Comparison of ENCODE assay signal across 8 mouse cellular contexts in the genomic region with DNA sequence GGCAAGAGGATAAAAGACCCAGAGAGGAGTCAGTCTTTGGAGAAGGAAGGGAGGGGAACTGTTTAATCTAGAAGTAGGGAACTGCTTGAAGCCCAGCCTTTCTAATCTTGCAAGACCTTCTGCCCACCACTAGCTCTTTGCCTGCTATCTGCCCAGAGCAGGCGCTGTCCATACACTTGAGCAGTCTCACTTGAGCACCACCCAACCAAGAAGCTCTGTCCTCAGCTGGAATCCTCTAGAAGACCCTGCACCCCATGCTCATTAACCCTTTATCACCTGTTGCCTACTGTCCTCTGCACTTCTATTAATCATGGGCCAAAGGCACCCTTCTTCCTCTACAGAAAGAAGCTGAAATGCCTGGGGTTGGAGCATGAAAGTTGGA. TPM values are rescaled to one million over a fixed set of nuclear protein-coding genes. Genes with fewer than 3 reads are reported as not detected.
A peak's percentile ranks its signal among the peaks of the same experiment; 100 is the strongest.
DNase-seq lines count a peak whose midpoint lies in the region; ATAC-seq and TF ChIP-seq lines count a peak whose summit lies in the region.

No protein-coding gene starts in this region.

- no peak for TF ChIP-seq CTCF in kidney, postnatal 0 days (IDR thresholded peaks at IDR 0.05; ENCODE audit: low read depth)

- DNase-seq in kidney, postnatal 0 days (ENCODE audit: low spot score), result no peak
- DNase-seq in kidney, adult 18-20 months, result no peak
- DNase-seq in Muller cell, postnatal 12 days (ENCODE audit: inconsistent ontology term), result no peak
- DNase-seq in layer of hippocampus, postnatal 36 days, result no peak
- DNase-seq in MN1 (ENCODE audit: low spot score), result no peak

- no peak overlapping the region for H3K27ac ChIP-seq in kidney, postnatal 0 days
- H3K27ac ChIP-seq in embryonic facial prominence, embryonic 12.5 days, result no peak overlapping the region
- no peak overlapping the region for H3K27ac ChIP-seq in intestine, embryonic 15.5 days
- H3K27ac ChIP-seq in neural tube, embryonic 12.5 days, result no peak overlapping the region

- H3K4me3 ChIP-seq in kidney, postnatal 0 days (replicated peaks; ENCODE audit: low read depth, low read length), result no peak overlapping the region; the same call in 1 of the 2 replicates
- peak overlapping the region; percentile 43 for H3K4me3 ChIP-seq in embryonic facial prominence, embryonic 12.5 days
- H3K4me3 ChIP-seq in intestine, embryonic 15.5 days (replicated peaks), result peak overlapping the region; percentile 40
- H3K4me3 ChIP-seq in neural tube, embryonic 12.5 days, result peak overlapping the region; percentile 46

- H3K36me3 ChIP-seq in kidney, postnatal 0 days (ENCODE audit: insufficient read depth, low read length), result no peaks in the 10 kb centered on the region
- H3K36me3 ChIP-seq in embryonic facial prominence, embryonic 12.5 days, result no peaks in the 10 kb centered on the region
- H3K36me3 ChIP-seq in intestine, embryonic 15.5 days, result no peaks in the 10 kb centered on the region
- no peaks in the 10 kb centered on the region for H3K36me3 ChIP-seq in neural tube, embryonic 12.5 days

- WGBS in kidney, postnatal 0 days, result 45% methylated on average over 1 of the region's 1 CpGs
- 53% methylated on average over 1 of the region's 1 CpGs for WGBS in embryonic facial prominence, embryonic 12.5 days
- 38% methylated on average over 1 of the region's 1 CpGs for WGBS in intestine, embryonic 15.5 days
- WGBS in neural tube, embryonic 12.5 days, result 61% methylated on average over 1 of the region's 1 CpGs

- peak; percentile 5; the same call in 1 of the 2 replicates for ATAC-seq in kidney, postnatal 0 days (replicated peaks; ENCODE audit: low FRiP score, low read depth)
- ATAC-seq in embryonic facial prominence, embryonic 12.5 days (ENCODE audit: insufficient number of reproducible peaks, insufficient read depth, low FRiP score, low TSS enrichment), result peak; percentile 19; the same call in 1 of the 2 replicates
- peak; percentile 71 for ATAC-seq in intestine, embryonic 15.5 days
- ATAC-seq in neural tube, embryonic 12.5 days (ENCODE audit: low FRiP score, low read depth), result peak; percentile 26

- no peaks in the 10 kb centered on the region for H3K9me3 ChIP-seq in kidney, postnatal 0 days (replicated peaks; ENCODE audit: low read length)
- no peaks in the 10 kb centered on the region for H3K9me3 ChIP-seq in embryonic facial prominence, embryonic 12.5 days
- H3K9me3 ChIP-seq in intestine, embryonic 15.5 days, result no peaks in the 10 kb centered on the region
- H3K9me3 ChIP-seq in neural tube, embryonic 12.5 days, result no peaks in the 10 kb centered on the region

- no peak overlapping the region for H3K9ac ChIP-seq in kidney, postnatal 0 days (ENCODE audit: low read depth, low read length)
- no peak overlapping the region for H3K9ac ChIP-seq in embryonic facial prominence, embryonic 12.5 days
- 0 out of 2 replicates have a peak overlapping the region, but pooled peaks have one; percentile 21 for H3K9ac ChIP-seq in intestine, embryonic 15.5 days
- peak overlapping the region; percentile 60; the same call in 1 of the 2 replicates for H3K9ac ChIP-seq in neural tube, embryonic 12.5 days

- no peaks in the 10 kb centered on the region for H3K27me3 ChIP-seq in kidney, postnatal 0 days (ENCODE audit: insufficient read depth, low read length)
- H3K27me3 ChIP-seq in embryonic facial prominence, embryonic 12.5 days, result peaks cover 4% of the 10 kb centered on the region; the same call in 1 of the 2 replicates
- no peaks in the 10 kb centered on the region for H3K27me3 ChIP-seq in intestine, embryonic 15.5 days (replicated peaks)
- no peaks in the 10 kb centered on the region for H3K27me3 ChIP-seq in neural tube, embryonic 12.5 days (replicated peaks)

- peaks cover 6% of the 10 kb centered on the region; the same call in 1 of the 2 replicates for H3K4me1 ChIP-seq in kidney, postnatal 0 days (replicated peaks; ENCODE audit: insufficient read depth, low read length)
- H3K4me1 ChIP-seq in embryonic facial prominence, embryonic 12.5 days, result 0 out of 2 replicates have a peak, but pooled peaks cover 4% of the 10 kb centered on the region
- H3K4me1 ChIP-seq in intestine, embryonic 15.5 days (replicated peaks), result peaks cover 8% of the 10 kb centered on the region; the same call in 1 of the 2 replicates
- 0 out of 2 replicates have a peak, but pooled peaks cover 4% of the 10 kb centered on the region for H3K4me1 ChIP-seq in neural tube, embryonic 12.5 days

- H3K4me2 ChIP-seq in kidney, postnatal 0 days (ENCODE audit: low read length), result peak overlapping the region; percentile 91
- peak overlapping the region; percentile 88 for H3K4me2 ChIP-seq in embryonic facial prominence, embryonic 12.5 days (replicated peaks)
- H3K4me2 ChIP-seq in intestine, embryonic 15.5 days (replicated peaks), result peak overlapping the region; percentile 92
- peak overlapping the region; percentile 85 for H3K4me2 ChIP-seq in neural tube, embryonic 12.5 days (replicated peaks)

RNA-seq across cellular contexts. Expression of gene Snca, which starts 1.6 kb away (rescaled TPM):
- polyA plus RNA-seq in kidney, postnatal 0 days (2015; fragmentation: Nextera tagmentation; extraction: Ambion mirVana), result 8.2 and 8.7 TPM in 2 replicates
- 26.2 and 29.6 TPM in 2 replicates for polyA plus RNA-seq in embryonic facial prominence, embryonic 12.5 days (2016; fragmentation: Nextera tagmentation; extraction: Ambion mirVana)
- polyA plus RNA-seq in intestine, embryonic 15.5 days (2015; fragmentation: Nextera tagmentation; extraction: Ambion mirVana), result 31.7 and 33.5 TPM in 2 replicates
- 63.3 and 75.3 TPM in 2 replicates for polyA plus RNA-seq in neural tube, embryonic 12.5 days (2016; fragmentation: Nextera tagmentation; extraction: Ambion mirVana)
- 100 to 1,000 TPM; 520 to 575 TPM for total RNA-seq in layer of hippocampus, postnatal 36 days (2021)

Comparison
In these comparisons a context has a peak if more than half of its experiments do, and no peak if none do; other contexts are left out.
1. ATAC-seq: peak in every context shown above with its lines; median percentile 71 in intestine, embryonic 15.5 days; 26 in neural tube, embryonic 12.5 days; 19 in embryonic facial prominence, embryonic 12.5 days; 5 in kidney, postnatal 0 days.
2. H3K9ac ChIP-seq: peak in intestine, embryonic 15.5 days (single experiment) and neural tube, embryonic 12.5 days (single experiment); none in kidney, postnatal 0 days (single experiment) and embryonic facial prominence, embryonic 12.5 days (single experiment).
3. Peak in every context shown above with its lines, with median percentiles within 50 percentile points of each other: H3K4me2 ChIP-seq.